Mouse (Mus musculus) natural killer cell, adult 2 months (primary cell): ENCODE results near the gene Atp5d.

Experiments
- DNase-seq, 2 experiments: peaks; one replicate each; pipeline ENCODE4 v3.0.0; 2022; ENCODE audit warnings: low spot score in 2 of 2

Atp5d gene

GRCm38 (mm10) chr10:80116927-80117691, 21.3 kb upstream of the Atp5d start:
- DNase-seq, result peak; percentile 55 to 72

GRCm38 (mm10) chr10:80117736-80118135, 20.7 kb upstream of the Atp5d start:
- DNase-seq, result no peak

DNA sequence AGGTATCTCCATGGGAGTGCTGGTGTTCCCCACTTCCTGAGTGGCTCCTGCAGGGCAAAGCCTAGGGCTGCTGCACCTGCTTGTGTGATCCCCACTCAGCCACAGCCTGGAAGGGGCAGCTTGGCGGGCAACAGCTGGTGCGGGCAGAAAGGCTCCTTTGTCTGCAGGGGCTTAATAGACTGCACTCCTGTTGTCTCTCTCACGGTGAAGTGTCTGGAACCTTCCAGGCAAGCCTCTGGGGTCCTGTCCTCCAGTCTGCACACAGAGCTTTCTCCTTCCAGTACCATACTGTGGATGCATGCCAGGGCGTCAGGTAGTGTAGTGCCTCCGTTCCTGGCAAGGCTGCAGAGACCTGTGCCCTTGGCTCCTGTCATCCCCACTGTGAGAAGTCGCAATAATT, 19.9 kb upstream of the Atp5d start:
- DNase-seq, result no peak

- DNase-seq, result no peak
These were observed 18.3 kb upstream of the Atp5d start for GRCm38 (mm10) chr10:80120146-80120545.

- no peak for DNase-seq
These were observed 16.8 kb upstream of the Atp5d start for GRCm38 (mm10) chr10:80121639-80122038.

- no peak for DNase-seq
These were observed 14.4 kb upstream of the Atp5d start for GRCm38 (mm10) chr10:80123932-80124562.

GRCm38 (mm10) chr10:80127920-80128319, 10.5 kb upstream of the Atp5d start:
- DNase-seq, result no peak

- DNase-seq, result no peak
These were observed 8.6 kb upstream of the Atp5d start for GRCm38 (mm10) chr10:80129846-80130245.

DNA sequence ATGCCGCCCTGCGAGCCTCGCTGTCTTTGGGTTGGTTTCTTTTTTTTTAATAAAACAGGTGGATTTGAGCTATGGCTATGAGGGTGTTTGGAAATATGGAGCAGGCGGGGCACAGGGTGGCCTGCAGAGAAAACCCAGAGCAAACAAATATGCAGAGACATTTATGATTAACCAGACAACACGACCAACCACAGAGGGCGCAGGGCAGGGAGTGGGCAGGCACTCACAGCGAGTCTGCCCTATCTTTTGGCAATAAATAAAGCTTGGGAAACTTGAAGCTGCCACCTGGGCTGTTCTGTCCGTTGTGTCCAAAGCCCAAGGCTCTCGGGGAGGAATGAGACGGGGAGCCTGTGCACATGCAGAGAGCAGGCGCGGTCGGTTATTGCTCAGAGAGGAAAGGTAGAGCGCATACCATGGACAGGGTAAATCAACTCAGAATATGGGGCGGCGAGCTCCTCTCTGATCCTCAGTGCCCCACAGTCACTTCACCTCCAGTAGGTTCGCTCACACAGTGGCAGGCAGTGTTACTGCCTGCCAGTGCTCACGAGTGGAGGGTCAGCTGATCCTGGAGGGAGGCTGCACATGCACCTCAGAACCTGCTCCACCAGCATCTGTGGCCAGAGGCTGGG, 7.9 kb upstream of the Atp5d start:
- DNase-seq, result no peak

DNA sequence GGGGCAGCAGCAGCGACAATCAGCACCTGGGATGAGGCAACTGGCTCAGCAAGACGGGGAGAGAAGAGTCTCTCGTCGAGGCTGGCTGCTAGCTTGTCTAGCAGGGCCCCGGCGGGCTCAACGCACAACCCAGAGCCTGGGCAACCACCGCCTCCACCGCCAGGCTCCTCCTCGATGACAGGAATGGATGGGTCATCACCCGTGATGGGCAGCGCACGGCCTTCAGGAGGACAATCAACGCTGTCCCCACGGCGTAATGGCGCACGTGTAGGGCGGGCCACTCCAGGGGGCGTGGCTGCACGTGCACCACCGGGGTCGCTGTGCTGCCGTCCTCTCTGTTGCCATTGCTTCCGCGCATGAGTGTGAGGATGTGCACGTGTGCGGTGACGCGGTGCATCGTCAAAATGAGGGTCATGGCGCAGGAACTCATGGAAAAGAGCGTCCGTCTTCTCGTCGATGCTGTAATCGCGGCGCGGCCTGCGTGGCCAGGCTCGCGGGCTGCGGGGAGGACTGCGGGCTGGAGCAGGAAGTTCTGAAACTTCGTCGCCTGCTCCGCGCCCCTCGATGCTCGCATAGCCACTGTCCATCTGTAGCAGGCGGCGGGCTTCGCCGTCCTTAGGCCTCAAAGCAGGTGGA, 7.0 kb upstream of the Atp5d start:
- DNase-seq, result no peak

DNA sequence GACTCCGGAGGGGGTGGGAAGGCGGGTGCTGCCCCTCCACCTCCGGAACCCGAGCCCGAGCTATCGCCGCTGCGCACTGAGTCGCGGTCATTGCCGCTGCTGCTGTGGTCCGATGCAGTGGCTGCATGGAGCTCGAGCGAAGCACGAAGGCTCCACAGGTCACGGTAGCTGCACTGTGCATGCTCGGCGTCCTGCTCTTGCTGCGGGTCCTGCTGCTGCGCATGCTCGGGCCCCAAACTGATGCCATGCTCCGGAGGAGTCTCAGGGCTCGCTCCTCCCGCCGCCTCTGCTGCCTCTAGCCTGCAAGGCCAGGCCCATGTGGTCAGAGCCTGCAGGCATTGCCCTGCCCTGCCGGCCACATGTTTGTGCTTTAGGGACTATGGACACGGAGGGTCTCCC, 6.5 kb upstream of the Atp5d start:
- DNase-seq, result no peak

- DNase-seq, result no peak
These were observed 5.1 kb upstream of the Atp5d start for GRCm38 (mm10) chr10:80133226-80133849.

DNA sequence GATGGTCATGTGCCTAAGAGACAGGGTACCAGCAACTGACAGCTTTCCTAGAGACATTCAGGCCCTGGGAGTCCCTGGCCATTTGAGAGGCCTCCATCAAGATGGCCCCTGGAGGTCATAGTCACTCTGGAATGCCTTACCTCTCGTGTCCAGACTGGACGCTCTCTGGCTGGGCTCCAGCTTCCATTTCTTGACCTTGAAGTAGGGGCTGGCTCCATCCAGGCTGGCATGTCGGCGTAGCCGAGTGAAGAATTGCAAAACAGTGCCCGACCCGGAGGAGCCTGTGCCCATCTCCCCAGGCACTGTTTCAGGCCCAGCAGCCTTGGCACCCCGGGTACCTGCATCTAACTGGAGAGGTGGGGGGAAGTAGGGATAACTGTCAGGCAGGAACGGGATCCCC, 4.0 kb upstream of the Atp5d start:
- DNase-seq, result no peak

DNA sequence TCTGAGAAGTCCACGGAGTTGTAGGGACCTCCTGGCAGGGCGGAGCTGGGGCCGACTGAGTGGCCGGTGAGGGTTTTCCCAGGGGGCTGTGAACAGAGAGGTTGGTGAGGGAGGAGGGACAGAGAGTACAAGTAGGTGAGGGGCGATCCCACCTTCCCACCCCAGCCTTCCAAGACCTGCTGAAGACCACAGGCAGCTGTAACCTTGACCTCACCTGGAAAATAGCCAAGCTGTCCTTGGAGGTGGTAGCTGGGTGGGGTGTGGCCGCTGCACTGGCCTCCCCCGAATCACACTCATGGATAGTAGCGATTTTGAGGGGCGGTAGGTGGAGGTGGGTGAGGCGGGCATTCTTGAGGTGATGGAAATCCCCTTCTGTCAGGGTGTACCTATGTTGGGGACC, 3.3 kb upstream of the Atp5d start:
- no peak for DNase-seq

GRCm38 (mm10) chr10:80135641-80136040, 2.8 kb upstream of the Atp5d start:
- no peak for DNase-seq

- DNase-seq, result no peak
These were observed 2.1 kb upstream of the Atp5d start for GRCm38 (mm10) chr10:80136179-80136951.

DNA sequence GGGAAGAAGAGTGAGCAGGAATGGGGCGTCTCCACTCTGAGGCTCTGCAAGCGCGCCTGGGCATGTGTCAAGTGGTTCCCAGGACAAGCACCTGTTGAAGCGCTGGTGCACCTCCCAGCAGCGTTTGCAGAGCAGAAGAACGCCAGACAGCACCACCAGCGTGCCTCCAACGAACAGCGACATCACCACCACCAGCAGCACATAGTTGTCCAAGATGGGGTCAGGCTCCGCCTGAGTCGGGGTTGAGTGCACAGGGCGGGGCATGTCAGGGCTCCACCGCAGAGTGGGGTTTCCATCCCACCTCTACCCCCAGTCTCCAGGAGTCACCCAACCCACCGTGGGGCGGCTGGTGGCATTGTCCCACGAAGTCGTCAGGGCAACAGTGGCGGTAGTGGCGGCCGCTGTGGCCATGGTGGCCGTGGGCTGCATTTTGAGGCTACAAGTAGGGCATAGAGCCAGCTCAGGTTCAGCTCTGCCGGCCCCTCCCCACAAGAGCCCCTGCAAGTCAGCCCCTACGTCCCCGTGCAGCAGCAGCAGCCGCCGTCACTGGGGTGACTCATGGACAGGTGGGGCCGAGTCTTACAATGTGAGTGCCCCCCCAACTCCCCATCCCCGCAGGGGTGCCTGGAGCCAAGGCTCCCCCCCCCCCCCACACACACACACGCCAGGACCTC, 1.3 kb upstream of the Atp5d start:
- peak; percentile 74 to 77 for DNase-seq

GRCm38 (mm10) chr10:80137626-80138552, 543 bp upstream of the Atp5d start:
- peak in 1 of 2 experiments; percentile 45 for DNase-seq

GRCm38 (mm10) chr10:80139439-80139775, 975 bp downstream of the Atp5d start:
- no peak for DNase-seq
